Mouse (Mus musculus): ENCODE results near the gene Fbxo21.

DNA sequence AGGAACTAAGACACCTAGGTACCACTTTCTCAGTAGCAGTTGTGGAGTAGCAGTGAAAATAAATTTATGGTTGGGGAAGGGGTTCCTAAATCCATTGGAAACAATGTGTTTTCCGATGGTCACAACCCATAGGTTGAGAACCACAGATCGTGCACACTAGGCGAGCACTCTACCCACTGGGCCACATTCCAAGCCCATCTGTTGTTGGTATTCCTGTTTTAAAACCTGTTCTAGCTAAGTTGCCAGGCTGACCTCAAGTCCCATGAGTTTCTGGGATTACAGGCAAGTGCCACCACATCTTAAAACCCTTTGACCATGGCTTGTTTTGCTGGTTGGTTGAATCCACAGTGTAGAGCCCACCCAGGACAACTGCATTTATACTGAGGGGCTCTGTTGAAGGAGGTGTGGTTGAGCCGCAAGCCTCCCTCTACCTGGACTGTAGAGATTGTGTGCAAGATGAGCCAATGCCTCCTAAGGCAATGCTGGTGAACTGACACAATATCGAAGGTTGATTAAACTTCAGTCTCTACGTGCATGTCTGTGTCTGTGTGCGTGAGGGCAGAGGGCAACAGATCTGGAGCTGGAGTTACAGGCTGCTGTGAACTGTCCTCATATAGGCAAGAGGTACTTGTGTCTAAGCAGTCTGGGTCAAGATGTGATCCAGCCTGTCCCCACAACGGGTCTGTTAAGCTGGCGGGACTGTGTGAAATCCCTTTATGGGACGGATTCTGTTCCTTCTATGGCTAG lies 6.7 kb upstream of the Fbxo21 start:
- TF ChIP-seq GATA1 (IDR thresholded peaks at IDR 0.05; ENCODE audit: low read length) (no peak), TAL1 (IDR thresholded peaks at IDR 0.05; ENCODE audit: low read length) (no peak)
